Mouse (Mus musculus): ENCODE measurements at regions not wholly inside any gene's neighbourhood (a gene's known extent, or its start where the extent isn't known, plus 50 kb on each side); places are given as distances from the start of the nearest gene placed in this dataset.

DNA sequence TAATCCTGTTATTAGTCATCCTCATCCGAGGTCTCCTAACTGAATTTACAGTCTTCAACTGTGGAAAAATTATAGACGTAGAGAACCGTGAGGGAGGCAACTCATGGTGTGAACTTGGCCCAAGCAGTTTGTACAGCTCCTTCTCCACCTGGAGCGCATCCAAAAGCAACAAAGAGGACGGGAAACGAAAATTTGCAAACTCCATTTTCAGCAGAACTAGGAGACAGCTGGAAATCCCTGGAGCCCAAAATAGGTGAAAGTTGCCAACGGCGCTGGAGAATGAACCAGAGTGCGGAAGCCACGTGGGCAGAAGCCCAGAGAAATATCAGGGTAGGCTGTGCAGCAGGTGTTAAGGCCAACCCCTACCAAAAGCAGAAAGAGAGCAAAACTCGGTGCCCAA, 155.7 kb downstream of the Spry2 start:
- TF ChIP-seq CTCF (IDR thresholded peaks at IDR 0.05 in 2 of 3, conservative IDR thresholded peaks at IDR 0.05 in 1 of 3; ENCODE audit: control insufficient read depth in 1 of 3, insufficient read depth in 1 of 3, low read depth in 2 of 3, low read length in 3 of 3, poor library complexity in 1 of 3, severe bottlenecking in 1 of 3), result no peak
- no peak for TF ChIP-seq POLR2AphosphoS2 (IDR thresholded peaks at IDR 0.05; ENCODE audit: low read length)
- TF ChIP-seq JUND (IDR thresholded peaks at IDR 0.05; ENCODE audit: low read depth, low read length), result no peak
- TF ChIP-seq MAZ (IDR thresholded peaks at IDR 0.05; ENCODE audit: low read depth, low read length), result no peak
